Mouse (Mus musculus): ENCODE data around the gene Ssc4d.

- TF ChIP-seq CTCF (IDR thresholded peaks at IDR 0.05; ENCODE audit: extremely low read depth, insufficient read depth, low read length) (no peak), POLR2A (IDR thresholded peaks at IDR 0.05; ENCODE audit: extremely low read depth, insufficient read depth, low read length) (0 out of 2 replicates have a peak, but pooled peaks have one; percentile 34)
These were observed 42.8 kb downstream of the Ssc4d start for GRCm38 (mm10) chr5:135931526-135931925.
